Mouse (Mus musculus): ENCODE data around the gene Klf3.

The Klf3 gene

DNA sequence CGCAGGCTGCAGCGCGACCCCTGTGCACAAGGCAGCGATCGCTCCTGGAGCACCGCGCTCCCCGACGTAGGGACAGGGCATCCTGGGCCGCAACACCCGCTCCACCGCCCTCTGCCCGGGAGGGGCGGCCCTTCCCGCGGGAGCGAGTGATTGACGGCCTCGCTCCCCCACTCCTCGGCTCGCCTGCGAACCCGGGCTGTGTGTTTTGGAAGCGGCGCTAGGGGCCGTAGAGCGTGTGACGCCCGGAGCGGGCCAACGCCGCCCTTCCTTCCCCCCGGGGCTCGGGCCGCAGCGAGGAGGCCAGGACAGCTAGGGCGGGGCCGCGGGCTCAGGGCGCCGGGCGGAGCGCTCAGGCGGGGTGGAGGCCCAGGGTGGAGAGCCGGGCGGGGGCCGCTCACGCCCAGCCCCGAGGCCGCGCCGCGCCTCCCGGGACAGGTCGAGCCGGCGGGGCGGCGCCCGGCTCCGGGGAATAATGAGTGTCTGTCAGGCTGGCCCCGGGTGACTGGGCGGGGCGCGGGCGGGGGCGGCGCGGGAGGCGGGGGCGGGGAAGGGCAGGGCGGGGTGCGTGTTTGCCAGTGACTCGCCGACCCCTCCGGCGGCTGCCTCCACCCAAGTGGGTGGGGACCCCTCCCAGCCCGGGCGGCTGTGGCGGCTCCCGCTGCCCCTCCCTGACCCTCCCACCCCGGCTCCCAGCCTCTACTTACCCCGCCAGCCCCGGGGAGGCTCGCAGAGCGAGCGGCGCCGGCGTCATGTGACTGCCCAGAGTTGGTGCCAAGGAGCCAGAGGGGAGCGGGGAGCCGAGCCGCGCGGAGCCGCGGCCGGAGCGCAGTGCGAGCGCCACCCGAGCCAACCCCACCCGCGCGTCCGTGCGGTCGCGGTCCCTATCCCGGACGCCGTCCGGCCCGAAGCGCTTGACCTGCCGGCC is at the start of gene Klf3:
Gene Klf3 (plus strand): TSS at position 594 of the 925 bp plus-strand sequence.
- no peak for DNase-seq (ENCODE audit: low spot score)

DNA sequence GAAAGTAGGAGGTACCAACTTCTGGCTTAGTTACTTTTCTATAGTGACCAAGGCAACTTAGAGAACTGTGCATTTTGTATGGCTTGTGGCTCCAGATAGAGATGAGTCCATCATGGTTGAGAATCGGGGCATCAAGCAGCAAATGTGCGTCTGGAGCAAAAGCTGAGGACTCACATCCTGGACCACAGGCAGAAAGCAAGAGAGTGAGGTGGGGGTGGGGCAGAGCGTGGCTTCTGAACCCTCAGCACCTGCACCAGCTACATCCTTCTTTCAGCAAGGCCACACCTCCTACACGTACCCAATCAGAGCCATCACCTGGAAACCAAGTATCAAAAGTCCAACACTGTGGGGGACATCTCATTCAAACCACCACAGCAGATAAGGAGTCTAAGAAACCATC is 40.9 kb upstream of the Klf3 start:
- DNase-seq (ENCODE audit: low spot score) = no peak

DNA sequence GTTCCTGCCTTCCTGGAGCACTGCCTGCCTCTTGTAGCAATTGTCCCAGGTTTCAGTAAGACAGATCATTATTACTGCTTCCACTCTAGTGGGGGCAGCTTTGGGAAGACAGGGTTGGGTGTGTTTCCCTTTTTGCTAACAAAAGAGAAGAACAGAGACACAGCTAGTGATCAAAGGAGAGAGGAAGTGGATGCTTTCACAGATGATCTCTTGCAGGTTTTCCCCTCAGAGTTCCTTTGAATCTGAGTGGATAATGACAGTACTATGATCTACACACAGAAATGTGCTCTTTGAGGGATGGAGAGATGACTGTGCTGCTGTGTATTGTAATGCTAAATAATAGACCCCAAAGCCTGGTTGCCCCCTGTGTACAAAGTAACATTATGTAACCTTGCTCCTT is 38.7 kb upstream of the Klf3 start:
- DNase-seq (ENCODE audit: low spot score) = no peak

DNA sequence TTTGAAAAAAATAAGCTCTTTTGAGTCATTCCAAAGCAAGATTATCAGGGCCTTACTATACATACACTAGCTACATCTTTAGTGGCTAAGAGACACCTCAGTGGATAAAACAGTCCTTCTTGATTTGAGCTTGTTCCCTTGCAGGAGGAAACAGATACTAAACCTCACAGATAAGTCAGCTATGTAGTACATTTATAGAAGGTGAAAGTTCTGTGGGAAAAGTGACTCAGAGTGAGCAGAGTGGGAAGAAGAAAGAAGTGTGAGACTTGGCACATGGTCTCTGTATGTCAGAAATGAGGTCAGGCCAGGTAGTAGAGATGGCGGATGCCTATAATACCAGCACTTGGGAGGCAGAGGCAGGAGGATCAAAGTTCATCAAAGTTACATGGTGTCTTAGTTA is 37.4 kb upstream of the Klf3 start:
- no peak for DNase-seq (ENCODE audit: low spot score)

DNA sequence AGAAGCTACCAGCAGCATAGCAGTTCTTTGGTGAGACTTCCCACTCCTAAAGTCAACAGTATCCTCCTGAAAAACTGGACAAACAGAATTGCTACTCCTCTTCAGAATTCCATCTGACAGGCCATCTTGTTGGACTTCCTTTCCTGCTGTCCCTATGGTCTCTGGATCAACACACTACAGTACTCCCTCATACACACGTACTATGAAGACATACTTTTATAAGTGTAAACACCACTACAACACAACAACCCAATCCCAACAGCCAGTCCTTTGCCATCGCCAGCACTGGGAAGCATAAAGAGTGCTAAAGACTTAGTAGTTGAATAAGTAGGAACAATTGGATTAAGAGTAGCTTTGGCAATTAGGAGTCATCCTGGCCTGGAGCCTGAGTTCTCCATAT is 36.6 kb upstream of the Klf3 start:
- no peak for DNase-seq (ENCODE audit: low spot score)

DNA sequence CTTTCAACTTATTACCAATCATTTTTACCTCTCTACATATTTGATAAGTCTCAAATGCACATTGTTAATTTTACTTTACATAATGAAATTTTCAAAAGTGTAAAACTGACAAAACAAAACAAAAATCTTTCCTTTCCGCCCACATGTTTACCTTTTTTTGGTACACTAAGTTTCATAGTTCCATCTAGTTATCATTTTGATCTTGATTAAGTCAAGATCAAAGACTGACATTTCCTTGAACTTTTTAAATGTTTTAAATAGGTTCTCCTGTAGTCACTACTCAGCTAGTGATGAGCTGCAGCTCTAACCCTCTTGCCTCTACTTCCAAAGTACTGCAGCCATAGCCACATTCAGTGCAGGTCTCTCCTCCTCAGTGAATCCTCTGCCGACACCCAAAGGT is 31.6 kb upstream of the Klf3 start:
- no peak for DNase-seq (ENCODE audit: low spot score)

DNA sequence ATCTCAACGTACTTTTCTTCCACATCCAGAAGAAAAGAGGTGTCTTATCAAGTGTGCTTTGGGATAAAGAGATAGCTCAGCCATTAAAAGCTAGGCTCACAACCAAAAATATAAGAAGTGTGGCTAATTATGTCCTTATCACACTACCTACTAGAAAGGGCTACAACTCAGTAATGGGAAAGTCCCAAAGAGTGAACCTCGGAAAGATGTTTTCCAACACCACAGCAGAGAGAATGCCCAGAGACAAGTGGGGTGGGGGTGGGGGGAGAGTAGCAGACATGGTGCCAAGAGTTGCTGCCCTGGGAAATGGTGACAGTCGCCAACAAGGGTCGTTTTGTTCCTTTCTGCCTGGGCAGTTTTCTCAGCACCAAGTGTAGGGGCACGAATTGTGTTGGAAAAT is 25.0 kb upstream of the Klf3 start:
- no peak for DNase-seq (ENCODE audit: low spot score)

DNA sequence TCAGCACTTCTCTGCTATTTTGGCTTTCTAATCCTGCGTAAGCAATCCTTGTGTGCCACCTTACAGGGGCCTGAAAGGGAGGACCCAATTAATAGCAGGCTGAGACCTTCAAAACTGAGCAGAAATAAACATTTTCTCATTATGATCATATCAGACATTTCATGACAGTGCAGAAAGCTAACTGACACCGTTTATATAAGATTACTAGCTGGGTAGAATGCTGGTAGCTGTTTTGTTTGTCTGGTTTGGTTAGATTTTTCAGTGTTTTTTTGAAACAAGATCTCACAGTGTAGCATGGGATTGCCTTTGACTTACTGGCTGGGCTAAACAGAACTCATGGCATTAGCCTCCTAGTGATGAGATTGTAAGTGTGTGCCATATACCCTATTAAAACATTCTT is 23.9 kb upstream of the Klf3 start:
- DNase-seq (ENCODE audit: low spot score) = no peak

DNA sequence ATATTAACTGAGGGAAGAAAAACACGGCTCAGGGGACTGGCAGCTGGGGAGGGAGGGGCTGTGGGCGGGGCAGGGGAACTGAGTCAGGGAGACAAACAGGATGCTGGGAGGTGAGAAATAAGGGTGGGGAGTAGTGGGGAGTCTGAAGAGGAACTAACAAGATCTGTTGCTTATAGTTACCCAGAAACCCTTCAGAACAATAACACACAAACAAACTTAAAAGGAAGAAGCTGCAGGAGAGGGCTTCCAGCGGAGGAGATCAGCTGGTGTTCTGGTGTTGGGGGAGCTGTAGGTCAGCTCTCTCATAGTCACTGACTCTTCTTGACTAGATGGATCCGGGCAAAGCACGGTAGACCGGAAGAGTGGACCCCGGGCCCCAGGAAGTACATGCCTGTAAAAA is 22.4 kb upstream of the Klf3 start:
- DNase-seq (ENCODE audit: low spot score) = no peak

DNA sequence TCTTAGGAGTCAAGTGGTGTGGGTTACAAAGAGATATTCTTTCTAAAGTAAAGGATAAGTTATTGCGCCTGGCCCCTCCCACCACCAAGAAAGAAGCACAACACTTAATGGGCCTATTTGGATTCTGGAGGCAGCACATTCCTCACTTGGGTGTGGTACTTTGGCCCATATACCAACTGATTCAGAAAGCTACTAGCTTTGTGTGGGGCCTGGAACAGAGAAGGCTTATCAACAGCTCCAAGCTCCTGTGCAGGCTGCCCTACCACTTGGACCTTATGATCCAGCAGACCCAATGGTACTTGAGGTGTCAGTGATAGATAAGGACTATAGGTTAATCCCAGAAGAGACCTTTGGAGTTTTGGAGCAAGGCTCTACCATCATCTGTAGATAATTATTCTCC is 15.0 kb upstream of the Klf3 start:
- no peak for DNase-seq (ENCODE audit: low spot score)

DNA sequence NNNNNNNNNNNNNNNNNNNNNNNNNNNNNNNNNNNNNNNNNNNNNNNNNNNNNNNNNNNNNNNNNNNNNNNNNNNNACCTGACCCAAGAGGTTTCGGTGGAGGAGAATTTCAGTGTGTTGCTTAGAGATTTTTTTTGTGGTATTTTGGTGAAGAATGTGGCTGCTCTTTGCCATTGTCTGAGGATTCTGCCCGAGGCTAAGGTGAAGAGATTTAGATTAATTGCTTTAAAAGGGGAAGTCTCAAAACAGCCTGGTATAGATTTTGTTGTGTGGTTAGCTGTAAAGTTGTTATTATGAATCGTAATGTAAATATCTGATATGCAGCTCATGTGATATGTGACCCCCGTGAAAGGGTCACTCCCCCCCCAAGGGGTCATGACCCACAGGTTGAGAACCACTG is 5.0 kb upstream of the Klf3 start:
- DNase-seq (ENCODE audit: low spot score) = no peak

DNA sequence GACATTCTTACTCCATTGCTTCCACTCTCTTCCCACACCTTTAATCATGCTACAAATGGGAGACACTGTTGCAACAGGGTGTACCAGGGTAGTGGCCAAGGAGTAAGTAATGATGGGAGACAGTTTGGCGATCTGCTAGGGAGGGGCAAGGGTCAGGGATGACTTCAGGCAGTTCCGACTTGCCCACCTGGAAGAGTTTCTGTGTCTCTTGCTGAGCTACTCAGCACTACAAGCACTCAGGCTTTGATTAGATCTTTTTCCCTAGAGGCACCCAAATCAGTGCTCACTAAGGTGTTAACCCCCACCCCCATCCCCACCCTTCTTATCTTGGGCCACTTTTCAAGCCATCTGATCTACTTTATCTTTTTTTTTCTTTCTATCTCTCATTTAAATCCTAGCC is 1.6 kb upstream of the Klf3 start:
- DNase-seq (ENCODE audit: low spot score) = no peak

DNA sequence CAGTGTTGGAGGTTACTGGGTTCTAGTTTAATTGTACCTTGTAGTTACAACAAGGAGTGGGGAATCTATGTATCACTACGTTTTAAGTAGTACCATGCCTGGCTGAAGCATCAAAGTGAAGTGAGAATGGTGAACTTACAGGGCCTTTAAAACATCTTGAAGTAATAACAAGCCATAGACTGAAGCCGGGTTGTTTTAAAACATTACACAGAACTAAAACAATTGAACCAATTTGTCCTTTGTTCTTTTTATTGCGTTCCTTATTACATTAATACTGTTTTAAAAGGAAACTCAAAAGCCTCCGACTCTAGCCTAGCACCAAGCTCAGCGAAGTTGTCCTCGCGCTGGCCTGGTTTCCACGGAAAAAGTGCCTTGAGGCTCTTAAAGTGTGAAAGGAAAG is 1.0 kb upstream of the Klf3 start:
- no peak for DNase-seq (ENCODE audit: low spot score)

DNA sequence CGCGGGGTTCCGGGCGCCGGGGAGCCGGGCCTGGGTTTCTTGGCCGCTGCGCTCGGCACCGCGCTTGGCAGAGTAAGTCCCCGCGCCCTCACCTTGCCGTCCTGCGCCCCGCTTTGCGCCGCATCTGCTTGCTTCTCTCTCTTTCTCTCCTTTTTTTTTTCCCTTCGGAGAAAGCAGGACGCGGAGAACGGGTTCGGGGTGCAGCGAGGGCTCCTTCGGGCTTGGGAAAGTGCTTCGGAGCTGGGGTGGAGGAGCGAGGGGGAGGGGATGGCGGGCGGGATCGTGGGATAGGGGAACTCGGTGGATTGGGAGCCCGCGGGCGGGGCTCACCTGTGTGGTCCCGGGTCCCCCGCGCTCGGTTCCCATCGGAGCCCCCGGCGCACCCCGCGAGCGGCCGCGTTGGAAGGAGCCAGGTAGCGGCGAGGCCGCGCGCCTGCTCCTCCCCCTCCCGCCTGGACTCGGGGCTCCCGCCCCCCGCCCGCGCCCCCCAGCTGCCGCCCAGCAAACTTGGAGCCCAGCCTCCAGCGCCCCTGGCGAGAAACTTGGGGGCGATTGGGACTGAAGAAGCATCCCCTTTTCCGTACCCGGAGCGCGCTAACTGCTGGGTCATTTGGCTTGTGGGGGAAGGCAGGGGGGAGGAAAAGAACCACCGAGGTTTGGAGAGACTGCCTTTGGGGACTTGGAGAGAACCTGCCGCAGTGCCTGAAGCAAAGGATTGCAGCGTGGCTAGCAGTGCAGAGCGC is 703 bp downstream of the Klf3 start:
- no peak for DNase-seq (ENCODE audit: low spot score)

DNA sequence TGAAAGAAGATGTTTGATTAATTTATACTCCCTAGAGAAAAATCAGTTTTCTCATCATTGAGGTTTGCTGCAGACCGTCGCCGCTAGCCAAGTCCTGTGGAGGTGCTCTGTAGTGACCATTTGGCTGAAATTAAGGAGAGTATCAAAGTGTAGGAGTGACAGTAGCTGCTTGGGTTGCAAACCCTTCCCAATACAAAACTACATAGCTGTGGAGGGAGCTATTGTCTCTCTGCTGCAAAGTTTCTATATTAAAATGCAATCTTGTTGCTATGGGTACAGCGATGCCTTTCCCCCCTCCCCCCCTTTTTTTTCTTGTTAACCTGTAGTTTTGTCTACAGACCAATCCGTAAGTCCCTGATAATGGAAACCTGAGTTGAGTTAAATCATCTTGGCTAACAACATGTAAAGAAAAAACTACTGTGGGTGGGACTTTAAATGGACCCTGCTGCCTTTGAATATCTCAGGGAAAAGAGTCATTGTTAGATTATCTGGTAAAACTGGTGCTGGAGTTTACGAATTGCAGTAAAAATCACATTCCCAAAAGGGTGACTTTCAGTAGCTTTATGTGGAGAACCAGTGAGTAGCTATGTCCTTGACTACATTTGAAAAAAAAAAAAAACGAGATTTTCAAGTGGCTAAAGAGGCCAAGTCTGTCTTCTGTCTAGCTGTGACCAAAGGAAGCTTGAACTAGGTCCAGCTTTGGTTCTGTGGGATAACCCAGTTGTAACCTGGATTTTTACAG is 2.1 kb downstream of the Klf3 start:
- DNase-seq (ENCODE audit: low spot score) = no peak

DNA sequence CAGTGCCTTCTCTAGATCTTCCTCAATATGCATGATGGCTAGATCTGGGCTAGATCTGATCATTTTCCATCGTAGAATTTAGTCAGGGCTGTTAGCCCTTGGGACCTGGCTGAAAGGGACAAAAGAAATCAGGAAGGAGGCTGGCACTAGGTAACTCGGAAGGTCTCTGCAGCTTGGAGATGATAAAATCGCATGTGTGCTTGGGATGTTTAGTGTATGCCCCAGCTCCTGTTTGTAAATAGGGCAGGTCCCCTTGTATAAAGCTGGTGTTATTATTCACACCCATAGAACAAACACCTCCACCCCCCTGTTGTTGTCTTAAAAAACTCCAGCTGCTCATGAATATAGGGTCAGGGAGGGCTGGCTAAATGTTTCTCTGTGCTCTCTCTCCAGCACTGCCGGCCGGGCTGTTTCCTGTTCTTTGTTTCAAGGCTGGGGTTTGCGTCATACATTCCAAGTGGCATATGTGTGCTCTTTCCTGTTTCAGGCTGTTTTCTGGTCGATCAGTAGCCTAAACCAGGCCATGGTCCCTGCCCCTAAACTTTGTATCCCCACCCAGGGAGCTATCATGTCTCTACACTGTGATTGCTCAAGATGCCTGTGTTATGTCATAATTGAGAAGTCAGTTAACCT is 2.8 kb downstream of the Klf3 start:
- no peak for DNase-seq (ENCODE audit: low spot score)

DNA sequence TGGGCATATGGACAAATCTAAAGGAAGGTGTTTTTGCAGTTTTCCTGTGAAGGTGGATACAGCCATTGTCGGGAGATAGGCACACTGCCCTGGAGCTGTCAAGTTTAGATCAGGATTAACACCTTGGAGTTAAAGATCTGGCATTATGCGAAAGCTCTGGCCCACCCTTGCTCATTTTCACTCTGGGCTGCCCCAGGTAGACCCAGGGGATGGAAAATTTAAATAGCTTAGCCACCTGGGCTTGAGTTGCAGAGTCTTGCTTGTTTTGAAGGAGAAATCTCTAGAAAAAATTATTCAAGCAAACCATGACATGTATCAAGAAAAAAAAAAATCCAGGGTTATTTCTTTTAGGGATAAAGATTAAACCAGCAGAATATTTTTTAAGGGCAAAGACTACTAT is 3.4 kb downstream of the Klf3 start:
- DNase-seq (ENCODE audit: low spot score) = no peak

DNA sequence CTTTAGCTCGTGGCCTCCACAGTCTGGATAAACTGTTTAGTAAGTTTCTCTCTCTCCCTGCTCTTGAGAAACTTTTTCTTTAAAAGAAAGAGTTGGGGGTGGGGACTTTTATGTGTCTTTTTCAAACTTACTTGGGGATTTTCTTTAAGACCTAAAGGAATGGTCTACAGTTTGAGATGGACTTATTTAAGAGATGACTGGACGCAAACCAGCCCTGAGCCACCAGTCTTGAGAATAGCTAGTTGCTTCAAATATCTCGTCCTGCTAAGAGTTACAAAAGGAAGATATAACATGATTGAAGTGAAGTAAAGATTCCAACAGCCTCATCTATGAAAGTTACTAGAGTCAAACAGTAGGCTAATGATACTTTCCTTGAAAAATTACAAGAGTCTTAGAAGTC is 4.0 kb downstream of the Klf3 start:
- DNase-seq (ENCODE audit: low spot score) = no peak

DNA sequence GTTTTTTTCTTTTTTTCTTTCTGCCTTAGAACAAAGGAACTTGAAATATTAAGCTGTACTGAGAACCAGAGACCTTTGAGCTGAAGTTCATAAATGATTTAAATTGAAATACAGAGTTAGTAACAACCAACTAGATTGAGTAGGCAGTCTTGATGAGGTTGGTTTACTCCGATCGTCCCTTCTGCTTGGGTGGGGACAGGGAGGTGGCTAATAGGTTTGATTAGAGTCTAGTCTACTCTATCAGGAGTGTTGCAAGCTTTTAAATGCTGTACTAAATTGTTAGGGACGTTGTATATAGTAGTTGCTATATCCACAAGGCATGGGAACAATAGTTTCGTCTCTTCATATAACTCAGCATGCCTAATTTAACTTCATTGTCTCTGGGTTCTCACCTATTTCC is 4.4 kb downstream of the Klf3 start:
- no peak for DNase-seq (ENCODE audit: low spot score)

DNA sequence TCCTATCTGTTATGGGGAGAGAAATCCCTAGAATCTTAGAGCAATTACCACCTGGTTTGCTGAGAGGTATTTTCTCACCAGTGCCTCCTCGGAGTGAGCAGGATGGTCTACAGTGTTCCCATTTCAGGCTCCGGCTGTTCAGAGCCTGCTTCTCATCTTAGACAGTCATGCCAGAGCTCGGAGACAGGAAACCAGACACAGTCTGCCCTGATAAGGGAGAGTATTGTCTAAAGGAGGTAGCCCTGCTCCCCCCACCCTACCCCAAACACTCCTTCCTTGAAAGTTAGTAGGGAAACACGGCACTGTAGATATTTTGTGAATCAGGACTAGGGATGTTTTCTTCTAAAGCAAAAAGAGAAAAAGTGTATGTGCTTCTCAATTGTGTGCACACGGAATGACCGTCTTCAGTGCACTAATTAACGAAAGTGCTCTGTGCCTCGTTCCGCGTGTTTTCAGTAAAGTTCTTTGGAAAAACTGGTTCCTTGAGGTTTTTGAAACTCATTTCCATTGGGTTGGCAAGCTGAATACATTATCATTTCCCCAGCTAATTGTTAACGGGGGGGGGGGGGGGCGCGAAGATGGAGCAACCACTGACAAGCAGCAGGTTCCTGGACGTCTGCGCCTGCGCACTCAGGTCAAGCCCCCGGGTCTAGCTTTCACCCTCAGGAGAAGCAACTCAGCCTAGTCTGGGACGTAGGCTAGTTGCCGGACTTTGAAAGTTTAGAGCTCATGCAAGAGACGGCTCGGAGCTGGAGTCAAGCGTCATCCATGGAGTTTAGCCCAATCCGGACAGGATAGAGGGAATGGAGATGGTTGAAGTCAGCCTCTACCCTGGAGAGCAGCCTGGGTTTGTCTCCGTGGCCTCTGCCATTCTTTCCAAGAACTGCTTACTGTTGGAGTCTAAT is 5.2 kb downstream of the Klf3 start:
- no peak for DNase-seq (ENCODE audit: low spot score)

DNA sequence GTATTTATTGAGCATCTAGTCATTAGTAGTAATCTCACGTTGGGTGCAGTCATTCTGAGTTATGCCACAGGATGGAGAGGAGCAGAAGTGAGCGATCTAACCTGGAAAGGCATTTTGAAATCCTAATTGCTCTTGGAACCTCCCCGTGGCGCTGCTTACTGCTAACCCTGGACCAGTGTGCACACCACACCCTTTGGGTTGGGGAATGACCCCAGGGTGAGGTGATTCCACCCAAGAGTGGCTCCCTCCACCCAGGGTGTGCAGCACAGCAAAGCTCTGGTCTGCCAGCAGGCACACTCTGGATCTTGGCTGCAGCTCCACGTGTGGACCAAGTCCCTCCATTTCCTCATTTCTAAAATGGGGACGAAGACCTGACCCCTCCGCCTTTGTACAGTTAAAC is 6.1 kb downstream of the Klf3 start:
- DNase-seq (ENCODE audit: low spot score) = no peak

Data from layer of hippocampus, adult 9-10 months (tissue).